Mouse (Mus musculus) MEL-GATA-1-ER (cell line): ENCODE results near the gene Strip1.
"Not testable (repeated sequence)": the region's sequence is repeated elsewhere in the genome, so short reads cannot be mapped to it uniquely, and the experiment has no call there.

ENCODE experiments used
- DNase-seq: peaks from one replicate; pipeline ENCODE4 v3.0.0-alpha.2; 2012; ENCODE audit warnings: low read depth; ENCODE audit errors: extremely low read depth

The Strip1 gene

DNA sequence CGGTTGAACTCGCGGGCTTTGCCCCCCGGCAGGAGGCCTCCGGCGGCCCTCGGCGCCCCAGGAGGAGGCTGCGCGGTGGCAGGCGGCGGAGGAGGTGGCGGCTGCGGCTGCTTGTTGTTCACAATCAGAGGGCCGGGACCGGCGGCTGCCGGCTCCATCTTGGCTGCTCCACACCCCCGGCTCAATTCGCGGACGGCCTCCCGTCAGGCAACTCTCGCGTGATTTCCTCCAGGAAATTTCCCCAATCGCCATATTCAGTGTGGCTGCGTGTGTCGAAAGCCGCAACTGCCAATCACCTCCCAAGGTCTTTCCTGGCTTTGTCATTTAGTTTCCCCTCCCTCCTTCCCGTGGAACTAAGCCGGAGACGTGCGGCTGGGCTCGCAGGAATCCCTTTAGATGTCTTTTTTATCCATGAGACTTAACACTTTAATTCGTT, at the start of gene Strip1:
TSS of gene Strip1 (minus strand) at position 172 of the 436 bp plus-strand sequence.
- peak; percentile 95 for DNase-seq

GRCm38 (mm10) chr3:107680790-107681576, 49.5 kb upstream of the Strip1 start:
- no peak for DNase-seq

DNA sequence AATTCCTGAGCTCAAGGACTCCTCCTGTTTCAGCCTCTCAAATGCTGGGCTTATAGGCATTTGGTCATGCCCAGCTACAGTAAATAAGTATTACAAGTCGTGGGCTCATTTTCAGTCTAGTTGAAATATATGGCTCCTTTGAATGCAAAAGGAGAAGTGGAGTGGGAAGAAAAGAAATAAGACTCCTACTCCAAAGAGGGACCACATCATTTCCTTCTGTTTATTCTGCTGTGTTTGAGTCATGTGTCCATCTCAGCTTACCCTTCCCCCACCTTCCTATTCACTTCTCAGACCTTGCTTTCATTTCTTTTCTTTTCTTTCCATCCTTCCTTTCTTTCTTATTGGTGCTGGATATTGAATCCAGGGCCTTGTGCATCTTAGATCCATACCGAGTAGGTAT, 40.0 kb upstream of the Strip1 start:
- no peak for DNase-seq

- DNase-seq = no peak
Observed at GRCm38 (mm10) chr3:107670500-107670899, 39.0 kb upstream of the Strip1 start.

DNA sequence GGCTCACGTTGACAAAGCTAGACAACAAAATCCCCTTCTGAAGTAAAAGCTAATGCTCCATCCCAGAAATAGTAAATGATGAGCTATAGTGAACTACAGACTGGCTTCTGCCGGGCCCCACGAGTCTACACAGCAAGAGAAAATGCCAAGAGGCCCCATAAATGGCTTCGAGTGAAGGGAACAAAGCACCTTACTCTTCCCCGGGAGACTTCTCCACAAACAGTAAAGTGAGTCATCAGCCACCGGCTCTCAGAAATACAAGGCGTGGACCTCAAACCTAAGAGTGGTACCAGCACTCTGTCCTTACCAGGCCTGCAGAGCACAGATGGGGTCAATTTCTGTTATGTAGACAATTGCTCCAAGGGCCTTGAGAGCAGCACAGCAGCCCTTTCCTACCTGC, 37.3 kb upstream of the Strip1 start:
- no peak for DNase-seq

DNA sequence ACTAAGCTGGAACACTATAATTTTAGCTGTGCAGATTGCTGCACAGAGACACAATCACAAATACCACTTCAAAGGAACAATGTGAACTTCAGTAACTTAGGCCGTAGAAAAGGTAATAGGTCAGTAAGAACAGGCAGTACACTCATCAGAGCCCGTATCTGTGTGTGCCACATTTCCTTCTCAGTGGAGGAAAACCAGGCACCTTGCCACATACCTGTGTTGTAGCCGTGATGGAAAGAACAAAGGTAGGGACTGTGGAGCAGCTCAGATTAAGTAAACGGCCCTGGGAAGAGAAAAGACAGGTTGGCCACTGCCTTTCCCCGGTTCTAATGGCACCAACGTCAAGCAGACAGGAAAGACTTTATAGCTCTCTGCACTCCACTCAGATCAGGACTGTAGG, 35.9 kb upstream of the Strip1 start:
- DNase-seq = no peak

GRCm38 (mm10) chr3:107664641-107665040, 33.1 kb upstream of the Strip1 start:
- DNase-seq = no peak

- DNase-seq = no peak
Observed at GRCm38 (mm10) chr3:107659000-107659399, 27.5 kb upstream of the Strip1 start.

- DNase-seq = no peak
Observed at GRCm38 (mm10) chr3:107656888-107657287, 25.4 kb upstream of the Strip1 start.

GRCm38 (mm10) chr3:107656151-107656550, 24.7 kb upstream of the Strip1 start:
- no peak for DNase-seq

DNA sequence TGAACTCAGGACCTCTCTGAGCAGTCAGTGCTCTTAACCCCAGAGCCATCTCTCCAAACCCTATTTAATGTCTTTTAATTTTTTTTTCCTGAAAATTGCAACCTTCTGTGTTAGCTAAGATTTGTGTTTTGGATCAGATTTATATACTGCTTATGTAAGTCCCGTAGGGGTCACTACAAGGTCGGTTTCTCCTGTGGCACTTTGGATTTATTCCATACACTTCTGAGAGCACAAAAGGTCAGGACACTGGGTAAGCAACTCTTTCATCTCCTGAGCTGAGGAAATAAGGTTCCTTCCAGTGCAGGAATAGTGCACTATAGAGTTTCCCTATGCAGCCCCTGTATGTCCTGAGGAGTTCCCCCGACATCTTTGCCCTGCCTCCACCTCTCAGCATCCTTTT, 24.0 kb upstream of the Strip1 start:
- no peak for DNase-seq

DNA sequence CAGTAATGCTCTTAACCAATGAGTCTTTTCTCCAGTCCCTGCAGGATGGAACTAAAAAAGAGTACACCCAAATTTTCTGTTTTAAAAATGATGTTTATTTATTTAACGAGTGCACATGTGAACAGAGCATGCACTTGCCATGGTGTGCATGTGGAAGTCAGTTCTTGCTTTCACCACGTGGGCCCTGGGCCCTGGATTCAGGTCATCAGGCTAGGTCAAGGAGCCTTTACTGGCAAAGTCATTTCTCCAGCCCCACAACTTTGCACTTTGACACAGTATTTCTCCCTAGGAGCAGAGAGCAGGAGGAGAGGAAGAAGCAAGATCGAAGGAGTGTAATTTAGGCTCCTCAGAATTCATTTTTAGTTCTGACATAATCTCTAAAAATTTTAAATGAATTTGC, 23.4 kb upstream of the Strip1 start:
- DNase-seq = no peak

DNA sequence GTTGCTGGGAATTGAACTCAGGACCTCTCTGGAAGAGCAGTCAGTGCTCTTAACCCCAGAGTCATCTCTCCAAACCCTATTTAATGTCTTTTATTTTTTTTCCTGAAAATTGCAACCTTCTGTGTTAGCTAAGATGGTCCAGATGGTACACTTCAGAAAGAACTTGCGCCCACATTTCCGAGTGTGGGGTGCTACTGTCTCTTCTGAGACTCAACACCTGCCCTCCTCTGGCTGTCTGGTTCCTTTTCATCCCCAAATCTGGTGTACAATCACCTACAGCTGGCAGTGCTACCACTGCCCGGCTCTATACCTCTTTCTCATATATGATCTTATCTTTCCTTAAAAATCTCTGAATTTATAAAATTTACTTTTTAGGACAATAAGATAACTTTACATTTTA, 21.5 kb upstream of the Strip1 start:
- DNase-seq = no peak

GRCm38 (mm10) chr3:107650276-107650675, 18.8 kb upstream of the Strip1 start:
- not testable (repeated sequence) for DNase-seq

DNA sequence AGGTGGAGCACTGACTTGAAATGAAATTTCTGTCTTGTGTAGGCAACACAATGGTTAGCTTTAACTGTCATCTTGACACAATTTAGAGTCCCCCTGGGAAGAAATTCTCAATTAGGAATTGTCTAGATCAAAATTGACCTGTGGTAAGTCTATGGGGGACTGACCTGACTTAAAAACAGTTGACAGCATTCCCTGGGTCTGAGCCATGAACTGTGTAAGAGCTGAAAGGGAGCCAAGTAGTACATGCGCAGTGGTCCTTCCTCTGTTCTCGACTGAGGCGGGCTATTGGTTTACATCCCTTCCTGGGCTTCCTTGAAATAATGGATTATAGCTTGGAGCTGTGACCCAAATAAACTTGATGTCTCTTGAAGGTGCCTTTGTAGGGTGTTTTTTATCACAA, 15.5 kb upstream of the Strip1 start:
- no peak for DNase-seq

- peak; percentile 15 for DNase-seq
Observed at GRCm38 (mm10) chr3:107637606-107638172, 6.2 kb upstream of the Strip1 start.

DNA sequence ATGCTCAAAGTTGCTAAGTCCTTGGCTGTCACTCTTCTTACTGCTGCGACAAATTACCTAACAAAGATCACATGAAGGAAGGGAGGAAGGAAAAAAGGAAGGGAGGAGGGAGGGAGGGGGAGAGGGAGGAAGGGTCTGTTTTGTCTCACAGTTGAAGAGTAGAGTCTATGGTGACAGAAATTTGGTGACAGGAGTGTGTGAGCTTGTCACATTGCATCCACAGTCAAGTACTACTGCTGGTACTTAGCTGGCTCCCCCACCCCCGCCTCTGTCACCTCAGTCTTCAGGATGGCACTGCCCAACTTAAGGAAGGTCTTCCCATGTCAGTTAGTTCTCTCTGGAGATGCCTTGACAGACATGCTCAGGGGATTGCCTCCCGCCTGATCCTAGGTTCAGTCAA, 4.7 kb upstream of the Strip1 start:
- no peak for DNase-seq

DNA sequence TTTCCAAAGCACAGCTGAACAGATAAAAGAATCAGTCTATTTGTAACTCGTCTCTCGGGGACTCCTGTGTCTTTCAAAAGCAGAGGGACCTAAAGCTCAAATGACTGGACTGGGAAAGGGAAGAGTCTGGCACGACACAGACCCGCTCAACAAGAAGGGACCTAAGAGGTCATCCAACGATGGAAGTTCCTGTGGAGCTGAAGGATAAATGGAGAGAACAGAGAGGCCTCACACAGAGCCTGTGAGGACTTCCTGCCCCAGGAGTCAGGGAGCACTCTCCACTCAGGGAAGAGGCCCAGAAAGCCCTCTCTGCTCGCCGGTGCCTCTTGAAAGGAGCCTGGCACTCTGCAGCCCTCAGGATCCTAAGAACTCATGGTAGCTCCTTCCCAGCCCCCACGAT, 4.3 kb upstream of the Strip1 start:
- no peak for DNase-seq

- DNase-seq = no peak
Observed at GRCm38 (mm10) chr3:107633906-107634305, 2.4 kb upstream of the Strip1 start.

- DNase-seq = no peak
Observed at GRCm38 (mm10) chr3:107632786-107633185, 1.3 kb upstream of the Strip1 start.

DNA sequence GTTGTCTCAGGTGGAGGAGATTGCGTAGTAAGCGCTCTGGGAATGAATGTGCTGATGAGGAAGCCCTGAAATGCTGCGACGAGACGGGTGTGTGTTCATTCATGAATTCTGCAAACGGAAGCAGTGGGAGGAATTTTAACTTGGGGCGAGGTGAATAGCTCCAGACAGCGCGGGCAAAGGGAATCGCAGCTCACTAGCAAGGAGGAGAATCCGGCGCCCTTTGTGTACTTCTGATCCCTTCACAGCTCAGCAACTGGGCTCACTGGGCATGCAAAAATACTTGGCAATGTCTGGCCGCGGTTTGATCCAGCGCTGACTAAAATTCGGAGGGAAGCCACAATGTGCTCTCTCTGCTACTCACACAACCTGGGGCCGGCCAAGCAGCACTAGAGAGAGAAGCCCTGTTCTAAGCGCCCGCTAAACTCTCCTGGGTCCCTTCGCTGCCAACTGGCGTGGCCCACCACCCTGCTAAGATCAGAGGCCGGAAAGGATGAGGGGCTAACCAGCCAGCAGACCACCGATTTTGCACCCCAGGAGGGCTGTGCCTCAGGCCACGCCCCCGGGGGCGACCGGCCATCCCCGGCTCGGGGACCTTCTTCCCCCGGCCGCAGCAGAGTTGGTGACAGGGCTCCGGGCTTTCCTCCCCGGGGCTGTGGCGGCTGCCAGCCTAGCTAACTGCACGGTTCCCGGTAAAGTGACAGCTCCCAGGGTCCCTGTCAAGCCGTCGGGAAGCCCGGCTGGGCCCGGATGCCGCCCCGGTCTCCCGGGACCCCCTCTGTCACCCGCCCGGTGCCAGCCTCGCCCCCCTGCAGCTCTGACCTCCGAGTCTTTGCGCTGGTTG, 592 bp downstream of the Strip1 start, which contains the start of gene Gm10961:
TSS of gene Gm10961 (plus strand) at position 641 of the 841 bp plus-strand sequence.
- peak; percentile 33 for DNase-seq

- DNase-seq = no peak
Observed at GRCm38 (mm10) chr3:107629411-107629810, 2.1 kb downstream of the Strip1 start.
